Mouse (Mus musculus): ENCODE measurements around the gene Chid1.

Gene Chid1

GRCm38 (mm10) chr7:141476226-141476980 lies 63.3 kb downstream of the Chid1 start:
- peak; percentile 97 for DNase-seq (ENCODE audit: inconsistent ontology term)

GRCm38 (mm10) chr7:141475805-141476158 lies 63.9 kb downstream of the Chid1 start:
- no peak for DNase-seq (ENCODE audit: inconsistent ontology term)

- DNase-seq (ENCODE audit: inconsistent ontology term): peak; percentile 91
Observed at GRCm38 (mm10) chr7:141475011-141475804, 64.4 kb downstream of the Chid1 start, which contains the start of the genes Polr2l and Tspan4. TSS of gene Polr2l (minus strand) at chr7:141475132. TSS of gene Tspan4 (plus strand) at chr7:141475240.

- no peak for DNase-seq (ENCODE audit: inconsistent ontology term)
Observed at GRCm38 (mm10) chr7:141474160-141474559, 65.5 kb downstream of the Chid1 start.

- DNase-seq (ENCODE audit: inconsistent ontology term): no peak
Observed at GRCm38 (mm10) chr7:141472763-141473162, 66.9 kb downstream of the Chid1 start.

- DNase-seq (ENCODE audit: inconsistent ontology term): no peak
Observed at GRCm38 (mm10) chr7:141472226-141472625, 67.4 kb downstream of the Chid1 start.

- no peak for DNase-seq (ENCODE audit: inconsistent ontology term)
Observed at GRCm38 (mm10) chr7:141471236-141471635, 68.4 kb downstream of the Chid1 start.

GRCm38 (mm10) chr7:141470637-141470944 lies 69.1 kb downstream of the Chid1 start:
- no peak for DNase-seq (ENCODE audit: inconsistent ontology term)

GRCm38 (mm10) chr7:141469901-141470636 lies 69.6 kb downstream of the Chid1 start:
- no peak for DNase-seq (ENCODE audit: inconsistent ontology term)

- DNase-seq (ENCODE audit: inconsistent ontology term): no peak
Observed at GRCm38 (mm10) chr7:141469352-141469751, 70.3 kb downstream of the Chid1 start.

- peak; percentile 89 for DNase-seq (ENCODE audit: inconsistent ontology term)
Observed at GRCm38 (mm10) chr7:141468522-141469211, 71.0 kb downstream of the Chid1 start.

GRCm38 (mm10) chr7:141468164-141468521 lies 71.5 kb downstream of the Chid1 start:
- DNase-seq (ENCODE audit: inconsistent ontology term): peak; percentile 68

- peak; percentile 97 for DNase-seq (ENCODE audit: inconsistent ontology term)
Observed at GRCm38 (mm10) chr7:141467230-141468030, 72.2 kb downstream of the Chid1 start, which contains the start of gene Cd151. TSS of gene Cd151 (plus strand) at chr7:141467392.

- no peak for DNase-seq (ENCODE audit: inconsistent ontology term)
Observed at GRCm38 (mm10) chr7:141466607-141467148, 73.0 kb downstream of the Chid1 start.

GRCm38 (mm10) chr7:141466045-141466394 lies 73.6 kb downstream of the Chid1 start:
- peak; percentile 55 for DNase-seq (ENCODE audit: inconsistent ontology term)

GRCm38 (mm10) chr7:141465388-141466044 lies 74.1 kb downstream of the Chid1 start:
- no peak for DNase-seq (ENCODE audit: inconsistent ontology term)

- no peak for DNase-seq (ENCODE audit: inconsistent ontology term)
Observed at GRCm38 (mm10) chr7:141464603-141465201, 75.0 kb downstream of the Chid1 start.

- no peak for DNase-seq (ENCODE audit: inconsistent ontology term)
Observed at GRCm38 (mm10) chr7:141463824-141464602, 75.6 kb downstream of the Chid1 start.

GRCm38 (mm10) chr7:141462333-141462821 lies 77.3 kb downstream of the Chid1 start:
- DNase-seq (ENCODE audit: inconsistent ontology term): no peak
